In genomic region chr5:36917245-36917644, GRCm38 (mm10) we compare ENCODE assay signal across 19 mouse cellular contexts. TPM values are rescaled to one million over a fixed set of nuclear protein-coding genes. Genes with fewer than 3 reads are reported as not detected.
"Had no signal": no experiment of that assay in that cellular context is flagged by ENCODE, and none has a peak within 500 bp of the region (broad histone marks: within the 10 kb centered on the region; RNA-seq: fewer than 3 reads in every experiment).

No protein-coding gene starts in this region.

- H3K27ac ChIP-seq: midbrain, embryonic 10.5 days; midbrain, embryonic 12.5 days; neural tube, embryonic 15.5 days had no signal

- DNase-seq: lung, embryonic 14.5 days; lung, postnatal 10 days; lung, postnatal 4 days; midbrain, embryonic 14.5 days; right cerebral cortex, adult 18-20 months; right cerebral cortex, postnatal 25 days; right cerebral cortex, postnatal 4 days; spleen, adult 18-20 months; thymus, adult 18-20 months; thymus, postnatal 14 days; thymus, postnatal 36 days had no signal

- H3K27me3 ChIP-seq: neural tube, embryonic 13.5 days; neural tube, embryonic 15.5 days had no signal

- H3K4me3 ChIP-seq: midbrain, embryonic 10.5 days; midbrain, embryonic 12.5 days; myocyte; neural tube, embryonic 13.5 days; neural tube, embryonic 15.5 days had no signal

RNA-seq across cellular contexts. Expression of gene Ppp2r2c, which starts 48.9 kb away (rescaled TPM):
- total RNA-seq: megakaryocyte, adult 5-6 weeks; megakaryocyte-erythroid progenitor cell, adult 5-6 weeks had no signal
- polyA plus RNA-seq: thymus, postnatal 0 days had no signal
